Mouse (Mus musculus): ENCODE results near the gene Map7. TPM values are rescaled to one million over a fixed set of nuclear protein-coding genes. Genes with fewer than 3 reads are reported as not detected.

Gene Map7
- total RNA-seq, 2 experiments from 2014 or later, result 2.4 to 4.2 TPM

Small RNAs within 50 kb of the gene (microRNA-seq; reads per million reads assigned to microRNA genes)
- 0 reads per million in 2 experiments for gene Mir6413

Other genes starting within 250 kb of the Map7 start
- gene Pex7, start 240.8 kb upstream of the Map7 start, total RNA-seq (2021), result 10 to 100 TPM; 18.2 to 20.0 TPM
- 1 to 10 TPM; 6.3 to 6.7 TPM for gene Map3k5, start 214.0 kb upstream of the Map7 start, total RNA-seq (2021)
- 10 to 100 TPM; 39.4 to 50.0 TPM for gene Bclaf1, start 164.0 kb downstream of the Map7 start, total RNA-seq (2021)
- under 1 TPM; 0.23 to 0.27 TPM for gene Mtfr2, start 199.3 kb downstream of the Map7 start, total RNA-seq (2021)

Data from gastrocnemius, postnatal 36 days (tissue).